Mouse (Mus musculus) thymus, adult 2 months (tissue): ENCODE results near the gene Khk. TPM values are rescaled to one million over a fixed set of nuclear protein-coding genes. Genes with fewer than 3 reads are reported as not detected.
"Not testable (repeated sequence)": the region's sequence is repeated elsewhere in the genome, so short reads cannot be mapped to it uniquely, and the experiment has no call there.

Experiments used
- DNase-seq: peaks from one replicate; pipeline ENCODE4 v3.0.0; 2021
- H3K27ac ChIP-seq: fragments of 200-500 bp; 2 replicates; pipeline ENCODE4 v1.5.1; 2012; ENCODE audit warnings: low read length, control low read depth; ENCODE audit not compliant: control insufficient read depth, insufficient read depth
- H3K27me3 ChIP-seq: fragments of 200-500 bp; 2 replicates; pipeline ENCODE4 v1.6.1; 2012; ENCODE audit warnings: mild to moderate bottlenecking, low read length, moderate library complexity, mixed read lengths; ENCODE audit not compliant: control insufficient read depth, insufficient read depth
- H3K36me3 ChIP-seq: fragments of 200-500 bp; 2 replicates; pipeline ENCODE4 v1.6.1; 2012; ENCODE audit warnings: mild to moderate bottlenecking, low read length, moderate library complexity; ENCODE audit not compliant: control insufficient read depth, insufficient read depth
- H3K4me1 ChIP-seq: fragments of 200-500 bp; replicated peaks from 2 replicates; pipeline ENCODE4 v1.6.1; 2012; ENCODE audit warnings: low read length; ENCODE audit not compliant: control insufficient read depth, insufficient read depth
- H3K4me3 ChIP-seq: fragments of 200-500 bp; 2 replicates; pipeline ENCODE4 v1.5.1; 2012; ENCODE audit warnings: mild to moderate bottlenecking, low read length, control low read depth, moderate library complexity; ENCODE audit not compliant: control insufficient read depth, insufficient read depth
- CTCF ChIP-seq: fragments of 200-500 bp; IDR thresholded peaks from 2 replicates; pipeline ENCODE4 v1.5.1; 2012; ENCODE audit warnings: mild to moderate bottlenecking, control low read depth, low read length, moderate library complexity, borderline replicate concordance; ENCODE audit not compliant: control insufficient read depth, poor library complexity, insufficient read depth; ENCODE audit errors: extremely low read depth
- POLR2A ChIP-seq: fragments of 200-500 bp; IDR thresholded peaks from 2 replicates; pipeline ENCODE4 v1.6.1; 2012; ENCODE audit warnings: mild to moderate bottlenecking, low read length, control low read depth, moderate library complexity; ENCODE audit not compliant: control insufficient read depth, poor library complexity, insufficient read depth; ENCODE audit errors: extremely low read depth
- WGBS: fragments of 180-500 bp; shearing (Covaris S2); methylation state at CpG from one replicate; pipeline ENCODE4 v1.1.7; 2018; 5-methylcytosine and 5-hydroxymethylcytosine counted together
- polyA plus RNA-seq: library from polyadenylated mRNA; depleted of rRNA; stranded (reverse); fragments of >200 nt; gene quantifications from 2 replicates; pipeline ENCODE4 v1.2.3, GENCODE M21; 2012; rRNA removed

The Khk gene
- 28.3 and 32.0 TPM in 2 replicates for polyA plus RNA-seq

DNA sequence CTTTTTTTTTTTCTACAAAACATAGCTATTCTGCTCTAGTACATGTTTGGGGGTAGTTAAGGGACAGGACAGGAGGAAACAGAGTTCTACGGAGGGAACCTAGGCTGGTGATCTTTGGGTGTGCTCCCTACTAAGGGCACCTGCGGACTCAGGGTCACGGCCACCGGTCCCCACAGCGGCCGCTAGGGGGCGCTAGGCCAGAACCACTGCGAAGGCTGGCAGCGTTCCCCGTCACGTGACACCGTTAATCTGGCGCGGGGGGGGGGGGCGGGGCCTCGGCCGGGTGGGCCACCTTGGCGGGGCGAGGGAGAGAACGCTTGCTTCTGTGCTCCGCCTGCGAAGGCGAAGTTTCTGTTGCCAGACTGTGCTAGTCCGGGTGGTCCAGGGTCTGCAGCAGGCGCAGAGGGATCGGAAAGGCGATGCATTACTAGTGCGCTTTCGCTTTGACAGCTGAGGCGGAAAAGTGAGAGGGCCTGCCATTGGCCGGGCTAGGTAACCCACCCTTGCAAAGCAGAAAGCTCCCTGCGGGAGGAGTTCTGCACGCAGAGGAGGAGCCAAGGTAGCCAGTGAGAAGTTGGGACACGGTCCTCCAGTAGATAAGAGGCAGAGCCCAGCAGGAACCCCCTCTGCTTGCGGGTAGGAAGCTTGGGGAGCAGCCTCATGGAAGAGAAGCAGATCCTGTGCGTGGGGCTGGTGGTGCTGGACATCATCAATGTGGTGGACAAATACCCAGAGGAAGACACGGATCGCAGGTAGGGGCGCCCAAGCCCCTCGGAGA lies at the start of gene Khk:
Gene Khk, plus strand, starts transcription at position 176 of the 778 bp plus-strand sequence.
- DNase-seq, result peak; percentile 94
- H3K36me3 ChIP-seq, result no peaks in the 10 kb centered on the region
- peak within 1 kb of the TSS; percentile 68 for H3K27ac ChIP-seq
- under 1% methylated on average over 40 of the region's 40 CpGs for WGBS
- peak within 1 kb of the TSS; percentile 83 for H3K4me3 ChIP-seq
- no peak for TF ChIP-seq POLR2A
- TF ChIP-seq CTCF, result peak; percentile 94
- no peaks in the 10 kb centered on the region for H3K27me3 ChIP-seq
- H3K4me1 ChIP-seq, result peaks cover 10% of the 10 kb centered on the region

GRCm38 (mm10) chr5:30872574-30872973 lies 48.7 kb upstream of the Khk start:
- H3K27me3 ChIP-seq, result no peaks in the 10 kb centered on the region
- 99% methylated on average over 9 of the region's 9 CpGs for WGBS
- H3K4me1 ChIP-seq, result peaks cover 11% of the 10 kb centered on the region
- H3K36me3 ChIP-seq, result peaks cover 16% of the 10 kb centered on the region
- DNase-seq, result no peak
- H3K27ac ChIP-seq, result no peak overlapping the region
- H3K4me3 ChIP-seq, result no peak overlapping the region
- TF ChIP-seq CTCF (no peak), POLR2A (no peak)

- TF ChIP-seq POLR2A (no peak), CTCF (no peak)
- DNase-seq, result no peak
- peaks cover 16% of the 10 kb centered on the region for H3K36me3 ChIP-seq
Observed at GRCm38 (mm10) chr5:30874365-30874764, 46.9 kb upstream of the Khk start.

DNA sequence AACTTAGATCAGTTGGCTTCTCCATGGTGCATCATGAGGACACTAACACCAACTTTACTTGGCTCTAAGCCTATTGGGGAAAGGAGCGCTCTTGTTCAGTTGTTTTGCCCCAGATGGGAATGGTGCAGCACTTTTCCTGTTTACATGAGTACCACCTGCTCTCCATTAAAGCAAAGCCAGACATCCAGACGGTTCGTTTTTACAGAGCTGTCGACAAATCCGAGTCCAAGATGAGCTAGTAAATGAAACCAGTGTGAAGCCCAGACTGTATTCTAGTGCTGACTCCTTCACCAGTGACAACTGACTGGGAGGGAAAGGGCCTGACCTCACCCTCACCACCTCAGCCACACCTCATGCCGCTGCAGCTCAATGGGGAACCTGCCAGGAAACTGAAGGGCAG lies 42.6 kb upstream of the Khk start:
- 78% methylated on average over 6 of the region's 6 CpGs for WGBS
- no peak overlapping the region for H3K27ac ChIP-seq
- H3K4me1 ChIP-seq, result no peaks in the 10 kb centered on the region
- H3K36me3 ChIP-seq, result peaks cover 11% of the 10 kb centered on the region
- no peaks in the 10 kb centered on the region for H3K27me3 ChIP-seq
- DNase-seq, result no peak
- no peak for TF ChIP-seq CTCF
- no peak for TF ChIP-seq POLR2A
- H3K4me3 ChIP-seq, result no peak overlapping the region

More at GRCm38 (mm10) chr5:30874365-30874764, 46.9 kb upstream of the Khk start:
- Histone ChIP-seq H3K27ac (no peak overlapping the region), H3K4me3 (no peak overlapping the region), H3K4me1 (peaks cover 8% of the 10 kb centered on the region), H3K27me3 (no peaks in the 10 kb centered on the region)
- 93% methylated on average over 7 of the region's 7 CpGs for WGBS

GRCm38 (mm10) chr5:30879347-30879943 lies 41.8 kb upstream of the Khk start:
- H3K27ac ChIP-seq, result no peak overlapping the region
- no peak for TF ChIP-seq CTCF
- TF ChIP-seq POLR2A, result no peak
- DNase-seq, result no peak
- H3K4me1 ChIP-seq, result no peaks in the 10 kb centered on the region
- peaks cover 8% of the 10 kb centered on the region for H3K36me3 ChIP-seq
- 89% methylated on average over 5 of the region's 5 CpGs for WGBS
- H3K4me3 ChIP-seq, result no peak overlapping the region
- H3K27me3 ChIP-seq, result no peaks in the 10 kb centered on the region

GRCm38 (mm10) chr5:30881839-30882238 lies 39.4 kb upstream of the Khk start:
- not testable (repeated sequence) for H3K4me3 ChIP-seq, H3K27ac ChIP-seq, H3K36me3 ChIP-seq, H3K4me1 ChIP-seq, H3K27me3 ChIP-seq, DNase-seq
- WGBS, result 90% methylated on average over 4 of the region's 4 CpGs

DNA sequence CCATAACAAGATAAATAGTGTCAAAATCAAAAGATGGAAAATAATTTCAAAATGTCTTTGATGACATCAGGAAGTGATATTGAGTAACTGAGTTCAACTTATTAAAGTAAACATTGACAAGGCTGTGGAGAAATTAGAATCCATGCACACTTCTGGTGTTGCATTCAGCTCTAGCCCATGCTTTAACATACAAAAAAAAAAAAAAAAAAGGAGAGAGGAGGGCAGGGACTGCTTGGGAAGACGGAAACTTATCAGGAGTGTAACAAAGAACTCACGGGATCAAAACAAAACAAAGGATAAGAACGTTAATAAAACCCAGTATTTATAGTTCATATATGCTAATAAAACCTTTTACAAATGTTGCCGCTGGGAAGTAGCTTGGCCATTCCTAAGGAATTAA lies 35.0 kb upstream of the Khk start:
- WGBS, result 79% methylated on average over 4 of the region's 4 CpGs
- no peak overlapping the region for H3K4me3 ChIP-seq
- no peak for TF ChIP-seq POLR2A
- no peak for TF ChIP-seq CTCF
- no peak for DNase-seq
- no peaks in the 10 kb centered on the region for H3K27me3 ChIP-seq
- no peaks in the 10 kb centered on the region for H3K36me3 ChIP-seq
- peaks cover 8% of the 10 kb centered on the region; the same call in 1 of the 2 replicates for H3K4me1 ChIP-seq
- no peak overlapping the region for H3K27ac ChIP-seq
